Mouse (Mus musculus) liver, embryonic 14.5 days (tissue): ENCODE results near the gene Arhgap24.

Source experiments
- CTCF ChIP-seq: IDR thresholded peaks from 2 replicates; pipeline ENCODE4 v1.5.1; 2016; ENCODE audit warnings: antibody characterized with exemption, low read depth, control low read depth
- EP300 ChIP-seq: IDR thresholded peaks from 2 replicates; pipeline ENCODE4 v1.6.1; 2016; ENCODE audit warnings: antibody characterized with exemption, low read depth

- no peak for TF ChIP-seq CTCF
- TF ChIP-seq EP300 = no peak
Observed at GRCm38 (mm10) chr5:102793536-102793935, 312.3 kb downstream of the Arhgap24 start.
